Mouse (Mus musculus): ENCODE results near the gene Ppp1r16b.

DNA sequence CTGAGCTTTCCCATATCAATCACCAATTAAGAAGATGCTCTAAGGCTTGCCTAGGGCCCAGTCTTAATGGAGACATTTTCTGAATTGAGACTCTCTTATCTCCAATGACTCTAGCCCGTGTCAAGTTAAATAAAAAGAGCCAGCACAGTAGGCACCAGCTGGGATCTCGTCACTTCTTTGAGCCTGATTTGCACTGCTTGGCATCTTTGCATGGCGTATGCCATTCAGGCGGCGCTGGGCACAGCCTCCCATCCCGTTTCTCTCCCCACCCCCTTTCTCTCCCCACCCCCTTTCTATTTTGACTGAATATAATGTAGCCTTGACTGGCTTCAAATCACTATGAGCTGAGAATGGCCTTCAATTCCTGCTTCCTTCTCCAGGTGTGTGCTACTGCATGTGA lies 16.5 kb downstream of the Ppp1r16b start:
- TF ChIP-seq CTCF (IDR thresholded peaks at IDR 0.05; ENCODE audit: control insufficient read depth, insufficient read depth, low read length) (no peak), POLR2A (IDR thresholded peaks at IDR 0.05; ENCODE audit: borderline replicate concordance, control insufficient read depth, low read depth, low read length) (no peak)
